ENCODE assay signal across 13 mouse cellular contexts in genomic region chr3:158707411-158707810, GRCm38 (mm10).
"Had no signal": no experiment of that assay in that cellular context is flagged by ENCODE, and none has a peak within 500 bp of the region (broad histone marks: within the 10 kb centered on the region; RNA-seq: fewer than 3 reads in every experiment).

No protein-coding gene starts in this region.

- ATAC-seq: intestine, postnatal 0 days; liver, postnatal 0 days; lung, postnatal 0 days; midbrain, embryonic 13.5 days; midbrain, embryonic 16.5 days had no signal

- DNase-seq: kidney, adult 2 months; kidney, postnatal 25 days; layer of hippocampus, adult 9-11 months; liver, postnatal 0 days; lung, embryonic 14.5 days; retina, postnatal 1 day; spleen, adult 18-20 months; thymus, adult 18-20 months; thymus, postnatal 36 days had no signal
